Mouse (Mus musculus): Measurements from ENCODE around the gene Fkrp. TPM values are rescaled to one million over a fixed set of nuclear protein-coding genes. Genes with fewer than 3 reads are reported as not detected.
A peak's percentile ranks its signal among the peaks of the same experiment; 100 is the strongest.

Fkrp gene
- total RNA-seq, 2 experiments from 2014 or later, result 49.1 to 53.1 TPM

- DNase-seq, result no peak
These were observed 21.6 kb upstream of the Fkrp start for GRCm38 (mm10) chr7:16837916-16838803.

DNA sequence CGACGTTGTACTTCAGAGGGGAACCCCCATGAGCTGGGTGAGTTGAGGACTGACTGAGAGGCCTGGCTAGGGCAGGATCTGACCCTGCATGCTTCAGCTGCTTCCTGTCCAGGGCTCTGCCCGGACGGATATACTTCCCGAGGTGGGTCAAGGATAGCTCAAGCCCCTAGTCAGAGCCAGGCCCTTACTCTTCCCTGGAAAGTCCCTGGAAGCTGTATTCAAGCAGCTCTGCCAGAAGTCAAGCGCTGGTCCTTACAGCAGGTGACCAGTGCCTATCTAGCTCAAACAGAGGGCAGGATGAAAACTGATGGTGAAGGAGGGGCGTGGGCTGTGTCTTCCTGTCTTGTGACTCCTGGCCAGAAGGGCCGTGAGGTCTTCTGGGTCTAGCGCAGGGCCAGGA is 13.9 kb upstream of the Fkrp start:
- peak in 1 of 2 experiments; percentile 58 for DNase-seq

DNA sequence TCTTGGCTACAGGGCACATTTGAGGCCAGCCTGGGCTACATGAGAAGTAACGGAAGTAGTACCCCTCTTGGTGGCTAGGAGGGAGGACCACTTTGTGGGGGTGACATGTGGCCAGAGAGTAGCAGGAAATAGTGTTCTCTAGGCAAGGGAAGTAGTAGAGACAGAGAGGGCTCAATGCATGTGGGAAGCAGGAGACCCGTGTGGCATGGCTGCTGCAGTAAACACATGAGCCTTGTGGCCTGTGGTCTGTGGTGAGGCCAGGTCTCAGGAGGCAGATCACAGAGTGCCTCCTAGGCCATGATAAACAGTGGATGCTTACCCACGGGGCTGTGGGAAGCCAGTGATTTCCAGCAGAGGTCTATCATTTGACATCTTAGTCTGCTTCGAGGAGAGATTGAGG is 10.7 kb upstream of the Fkrp start:
- no peak for DNase-seq

- peak in 1 of 2 experiments; percentile 55 for DNase-seq
These were observed 10.0 kb upstream of the Fkrp start for GRCm38 (mm10) chr7:16826571-16826970.

DNA sequence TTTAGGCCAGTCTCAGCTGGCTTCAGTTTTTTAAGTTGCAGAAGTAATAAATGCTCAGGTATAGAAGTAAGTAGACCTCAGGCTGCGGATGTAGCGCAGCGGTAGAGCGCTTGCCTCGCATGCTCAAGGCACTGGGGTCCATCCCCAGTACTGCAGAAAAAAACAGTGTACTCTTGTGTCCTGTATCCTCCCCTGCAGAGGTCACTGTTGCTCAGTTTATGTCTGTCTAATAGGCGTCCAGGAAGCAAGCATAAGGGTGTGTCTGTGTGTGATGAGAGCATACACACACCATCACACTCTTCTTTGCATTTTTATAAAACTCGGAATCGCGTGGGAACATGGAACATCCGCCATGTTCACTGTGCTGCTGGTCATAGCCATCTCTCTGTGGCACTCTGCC is 9.3 kb upstream of the Fkrp start:
- DNase-seq, result peak; percentile 63 to 64

- peak; percentile 60 to 82 for DNase-seq
These were observed 7.2 kb upstream of the Fkrp start for GRCm38 (mm10) chr7:16823734-16824133.

GRCm38 (mm10) chr7:16821669-16822101 is 5.2 kb upstream of the Fkrp start:
- DNase-seq, result no peak

DNA sequence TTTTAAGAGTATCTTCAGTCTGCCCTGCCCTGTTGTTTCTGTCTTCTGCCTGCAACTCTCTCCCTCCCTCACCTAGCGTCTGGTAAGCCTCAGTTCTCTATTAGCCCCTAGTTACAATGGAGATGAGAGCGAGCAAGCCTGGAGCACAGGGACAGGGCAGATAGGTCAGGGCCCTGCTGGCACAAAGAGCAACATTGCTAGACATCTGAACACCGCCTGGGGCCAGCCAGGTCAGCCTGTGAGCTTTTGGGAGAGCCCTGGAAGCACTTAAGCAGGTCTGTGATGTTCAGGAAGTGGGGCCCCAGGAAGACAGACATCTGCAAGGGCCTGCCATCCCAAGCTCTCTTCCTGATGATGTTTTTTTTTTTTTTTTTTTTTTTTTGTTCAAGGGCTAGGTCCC is 4.6 kb upstream of the Fkrp start:
- DNase-seq, result no peak

DNA sequence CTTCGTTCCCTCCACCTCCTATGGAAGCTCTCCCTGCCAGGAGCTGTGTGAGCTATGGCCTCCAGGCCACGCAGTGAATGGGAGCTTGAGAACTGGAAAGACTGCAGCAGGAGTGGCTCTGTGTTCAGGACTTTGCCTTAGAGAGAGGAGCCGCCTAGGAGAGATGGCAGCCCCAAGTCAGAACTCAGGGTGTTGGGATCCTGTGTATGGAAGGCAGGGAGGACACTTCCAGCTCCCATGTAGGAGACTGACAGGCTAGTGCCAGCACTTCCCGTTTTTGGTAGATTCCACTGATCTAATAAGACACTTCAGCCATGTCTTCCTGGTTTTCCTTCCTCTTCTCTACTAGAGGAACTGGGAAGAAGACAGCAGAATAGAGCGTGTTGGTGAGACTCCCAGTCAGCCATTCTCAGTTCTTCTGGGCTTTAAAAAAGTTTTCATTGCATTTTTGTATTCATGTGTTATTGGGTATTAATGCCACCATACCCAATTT is 3.8 kb upstream of the Fkrp start:
- DNase-seq, result peak in 1 of 2 experiments; percentile 47

GRCm38 (mm10) chr7:16819794-16820193 is 3.3 kb upstream of the Fkrp start:
- no peak for DNase-seq

GRCm38 (mm10) chr7:16817693-16818092 is 1.2 kb upstream of the Fkrp start:
- no peak for DNase-seq

GRCm38 (mm10) chr7:16816078-16816474 is 456 bp downstream of the Fkrp start:
- peak; percentile 85 to 86 for DNase-seq

- no peak for DNase-seq
These were observed 1.1 kb downstream of the Fkrp start, which contains the start of gene Strn4 for GRCm38 (mm10) chr7:16815351-16815941. Gene Strn4 (plus strand): TSS chr7:16815889.

DNA sequence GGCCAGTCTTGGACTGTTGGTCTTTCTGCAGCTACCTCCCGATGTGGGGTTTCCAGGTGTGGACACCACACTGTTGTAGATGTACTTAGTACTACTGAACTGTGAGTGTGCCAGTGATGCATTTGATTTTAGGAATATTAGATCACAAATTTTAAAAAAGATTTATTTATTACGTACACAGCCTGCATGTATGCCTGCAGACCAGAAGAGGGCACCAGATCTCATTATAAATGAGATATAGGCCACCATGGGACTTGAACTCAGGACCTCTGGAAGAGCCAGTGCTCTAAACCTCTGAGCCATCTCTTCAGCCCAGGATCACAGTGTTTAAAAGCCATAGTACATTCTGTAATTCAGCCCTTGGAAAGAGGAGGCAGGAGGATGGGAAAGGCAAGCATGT is 4.0 kb downstream of the Fkrp start:
- no peak for DNase-seq

GRCm38 (mm10) chr7:16811649-16812070 is 4.9 kb downstream of the Fkrp start:
- DNase-seq, result no peak

GRCm38 (mm10) chr7:16810920-16811648 is 5.4 kb downstream of the Fkrp start:
- DNase-seq, result no peak

DNA sequence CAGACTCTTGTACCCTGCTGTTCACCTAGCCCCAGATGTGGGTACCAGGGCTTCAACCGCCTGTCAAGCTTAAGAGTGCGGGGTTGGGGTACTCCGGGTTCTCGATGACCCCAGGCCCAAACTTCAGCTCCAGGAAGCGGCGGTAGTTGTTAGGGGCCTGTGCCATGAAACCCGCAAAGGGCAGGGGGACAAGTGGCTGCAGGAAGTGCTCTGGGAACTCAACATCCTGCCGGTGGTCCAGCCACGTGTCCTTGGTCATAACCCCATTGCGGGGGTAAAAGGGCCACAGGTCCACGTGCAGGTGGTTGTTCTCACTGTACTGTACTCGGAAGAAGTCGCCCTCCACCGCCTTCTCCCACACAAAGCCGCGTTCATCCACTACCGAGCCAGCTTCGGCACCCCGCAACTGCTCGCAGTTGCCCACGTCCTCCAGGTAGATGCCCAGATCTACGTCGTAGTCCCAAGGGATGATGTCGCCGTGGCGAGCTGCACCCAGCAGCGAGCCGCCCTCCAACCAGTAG is 6.1 kb downstream of the Fkrp start:
- no peak for DNase-seq

DNA sequence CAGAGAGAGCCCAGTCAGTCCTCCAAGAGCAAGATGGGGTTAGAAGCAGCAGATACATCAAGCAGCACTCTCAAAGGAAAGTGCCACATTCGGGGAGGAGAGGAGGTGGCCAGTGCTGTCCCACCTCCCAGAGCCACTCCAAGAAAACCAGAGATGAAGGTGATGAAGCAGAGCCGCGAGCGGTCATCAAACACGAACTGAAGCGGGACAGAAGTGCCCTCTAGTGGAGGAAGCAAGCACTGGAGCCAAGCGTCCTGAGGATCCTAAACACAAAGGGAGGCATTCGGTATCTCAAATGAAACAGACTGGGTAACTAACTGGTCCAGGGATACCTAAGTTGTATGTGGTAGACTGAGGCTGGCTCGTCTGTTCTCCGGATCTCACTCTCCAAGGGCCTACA is 6.8 kb downstream of the Fkrp start:
- DNase-seq, result peak; percentile 61 to 88

DNA sequence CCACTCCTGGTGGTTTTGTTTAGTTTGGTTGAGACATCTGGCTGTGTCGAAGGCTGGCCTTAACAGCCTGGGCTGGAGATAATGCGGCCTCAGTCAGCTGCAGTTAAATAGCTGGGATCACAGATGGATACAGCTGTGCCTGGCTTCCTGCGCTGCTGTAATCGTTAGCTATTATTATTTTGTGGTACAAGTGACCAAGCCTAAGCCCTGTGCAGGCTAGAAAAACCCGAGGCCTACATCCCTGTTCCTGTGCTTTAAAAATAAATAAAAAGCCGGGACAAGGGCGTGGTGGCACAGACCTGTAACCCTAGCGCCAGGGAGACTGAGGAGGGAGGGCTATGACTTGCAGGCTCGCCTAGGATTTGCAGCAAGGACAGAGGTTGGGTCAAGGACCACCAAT is 7.9 kb downstream of the Fkrp start:
- peak in 1 of 2 experiments; percentile 61 for DNase-seq

GRCm38 (mm10) chr7:16807936-16808335 is 8.6 kb downstream of the Fkrp start:
- no peak for DNase-seq

GRCm38 (mm10) chr7:16804409-16805028 is 12.0 kb downstream of the Fkrp start:
- DNase-seq, result no peak

- DNase-seq, result no peak
These were observed 21.6 kb downstream of the Fkrp start for GRCm38 (mm10) chr7:16794886-16795285.

Measured in heart, adult 18-20 months (tissue).